Mouse (Mus musculus): Measurements from ENCODE around the gene Slc7a5. TPM values are rescaled to one million over a fixed set of nuclear protein-coding genes. Genes with fewer than 3 reads are reported as not detected.

The Slc7a5 gene
- total RNA-seq, 1 experiment = 173 TPM

DNA sequence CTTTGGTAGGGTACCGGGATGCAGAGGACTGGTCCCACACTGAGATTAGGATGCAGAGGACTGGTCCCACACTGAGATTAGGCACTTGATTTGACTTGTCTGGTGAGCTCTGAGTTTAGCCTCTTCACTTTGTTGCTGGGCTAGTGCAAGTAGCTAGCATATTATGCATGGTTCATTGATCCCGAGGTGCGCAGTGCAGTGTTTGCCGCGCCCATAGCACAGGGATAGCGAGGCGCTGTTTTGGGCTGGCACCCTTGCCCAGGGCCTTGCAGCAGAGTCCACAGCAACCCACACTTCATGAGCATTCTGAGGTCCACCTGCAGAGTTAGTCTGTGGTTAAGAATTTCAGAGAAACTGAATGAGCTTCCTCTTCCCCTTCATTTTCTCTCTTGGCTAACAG is 45.3 kb upstream of the Slc7a5 start:
- DNase-seq (ENCODE audit: low read depth, low spot score) = no peak
- peaks cover 0 to 29% of the 10 kb centered on the region in 2 experiments; a peak in 2 of 4 replicates for H3K4me1 ChIP-seq (ENCODE audit: control insufficient read depth in 2 of 2, insufficient read depth in 2 of 2, low read length in 2 of 2, poor library complexity in 1 of 2)
- H3K4me3 ChIP-seq (ENCODE audit: insufficient read depth in 1 of 2, low read depth in 1 of 2, low read length in 2 of 2, poor library complexity in 1 of 2, severe bottlenecking in 1 of 2) = no peak overlapping the region
- in situ Hi-C loops (cut with MboI; ENCODE audit: low sequenced_read_pairs in 2 of 2, unreplicated experiment in 2 of 2) = no loop called here
- H3K9me3 ChIP-seq (ENCODE audit: control insufficient read depth, insufficient read depth, low read depth, low read length) = no peaks in the 10 kb centered on the region
- peaks cover 20% of the 10 kb centered on the region for H3K36me3 ChIP-seq (ENCODE audit: control insufficient read depth, insufficient read depth, low read length, poor library complexity, severe bottlenecking)
- H3K9ac ChIP-seq (ENCODE audit: insufficient read depth, low read depth, low read length, poor library complexity, severe bottlenecking) = peak overlapping the region; percentile 4; the same call in 1 of the 2 replicates
- no peak for TF ChIP-seq CHD2 (IDR thresholded peaks at IDR 0.05; ENCODE audit: low read depth, low read length)
- TF ChIP-seq ZC3H11A (IDR thresholded peaks at IDR 0.05; ENCODE audit: borderline replicate concordance, low read depth, low read length) = no peak
- TF ChIP-seq HCFC1 (IDR thresholded peaks at IDR 0.05; ENCODE audit: borderline replicate concordance, insufficient read depth, low read length) = no peak
- TF ChIP-seq ZNF384 (IDR thresholded peaks at IDR 0.05; ENCODE audit: low read depth, low read length) = no peak
- TF ChIP-seq MAFK (IDR thresholded peaks at IDR 0.05; ENCODE audit: insufficient read depth, low read depth, low read length) = no peak
- H3K27ac ChIP-seq (ENCODE audit: insufficient read depth, low read depth, low read length, poor library complexity, severe bottlenecking) = no peak overlapping the region

DNA sequence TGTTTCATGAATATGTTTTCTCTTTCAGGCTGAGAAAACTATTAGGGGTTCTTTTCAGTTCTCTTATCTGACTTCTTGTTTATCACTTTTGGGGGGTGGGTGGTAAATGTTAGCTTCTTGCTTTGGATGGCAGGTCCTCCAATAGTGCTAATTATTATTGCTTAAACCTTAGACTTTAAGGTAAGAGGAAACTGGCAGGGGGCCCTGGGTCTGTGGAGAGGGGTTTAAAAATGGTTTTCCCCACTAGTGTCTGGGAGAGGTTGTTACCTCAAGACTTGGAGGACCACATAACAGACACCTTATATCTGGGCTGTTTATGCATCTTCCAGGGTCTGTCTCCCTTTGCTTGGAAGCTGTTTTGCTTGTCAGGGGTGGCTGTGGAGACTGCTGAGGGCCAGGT is 44.6 kb upstream of the Slc7a5 start:
- H3K9ac ChIP-seq (ENCODE audit: insufficient read depth, low read depth, low read length, poor library complexity, severe bottlenecking) = no peak overlapping the region
- peak overlapping the region in 1 of 2 experiments; percentile 96; a peak in 1 of 4 replicates for H3K4me3 ChIP-seq (ENCODE audit: insufficient read depth in 1 of 2, low read depth in 1 of 2, low read length in 2 of 2, poor library complexity in 1 of 2, severe bottlenecking in 1 of 2)
- no peaks in the 10 kb centered on the region for H3K9me3 ChIP-seq (ENCODE audit: control insufficient read depth, insufficient read depth, low read depth, low read length)
- no peak for DNase-seq (ENCODE audit: low read depth, low spot score)
- H3K36me3 ChIP-seq (ENCODE audit: control insufficient read depth, insufficient read depth, low read length, poor library complexity, severe bottlenecking) = peaks cover 20% of the 10 kb centered on the region
- no peak overlapping the region for H3K27ac ChIP-seq (ENCODE audit: insufficient read depth, low read depth, low read length, poor library complexity, severe bottlenecking)
- in situ Hi-C loops (cut with MboI; ENCODE audit: low sequenced_read_pairs in 2 of 2, unreplicated experiment in 2 of 2) = no loop called here
- TF ChIP-seq MAFK (IDR thresholded peaks at IDR 0.05; ENCODE audit: insufficient read depth, low read depth, low read length) = no peak
- TF ChIP-seq HCFC1 (IDR thresholded peaks at IDR 0.05; ENCODE audit: borderline replicate concordance, insufficient read depth, low read length) = no peak
- no peak for TF ChIP-seq CHD2 (IDR thresholded peaks at IDR 0.05; ENCODE audit: low read depth, low read length)
- TF ChIP-seq ZC3H11A (IDR thresholded peaks at IDR 0.05; ENCODE audit: borderline replicate concordance, low read depth, low read length) = no peak
- TF ChIP-seq ZNF384 (IDR thresholded peaks at IDR 0.05; ENCODE audit: low read depth, low read length) = no peak
- peaks cover 0 to 32% of the 10 kb centered on the region in 2 experiments; a peak in 2 of 4 replicates for H3K4me1 ChIP-seq (ENCODE audit: control insufficient read depth in 2 of 2, insufficient read depth in 2 of 2, low read length in 2 of 2, poor library complexity in 1 of 2)

DNA sequence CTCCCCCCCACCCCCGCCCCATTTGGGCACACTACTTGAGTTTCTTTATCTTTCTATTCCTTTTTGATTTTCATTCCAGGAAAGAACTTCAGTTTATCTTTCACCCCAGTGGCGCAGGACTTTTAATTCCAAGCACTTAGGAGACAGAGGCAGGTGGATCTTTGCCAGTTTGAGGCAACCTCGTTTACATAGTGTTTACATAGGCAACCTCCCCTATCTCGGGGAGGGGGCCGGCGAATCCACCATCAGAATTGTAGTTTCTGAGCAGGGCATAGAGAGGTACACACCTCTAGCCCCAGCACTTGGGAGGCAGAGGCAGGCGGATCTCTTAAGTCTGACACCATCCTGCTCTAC is 44.1 kb upstream of the Slc7a5 start:
- Histone ChIP-seq H3K4me3 (ENCODE audit: insufficient read depth in 1 of 2, low read depth in 1 of 2, low read length in 2 of 2, poor library complexity in 1 of 2, severe bottlenecking in 1 of 2) (peak overlapping the region; percentile 94 to 96), H3K9me3 (ENCODE audit: control insufficient read depth, insufficient read depth, low read depth, low read length) (no peaks in the 10 kb centered on the region), H3K4me1 (ENCODE audit: control insufficient read depth in 2 of 2, insufficient read depth in 2 of 2, low read length in 2 of 2, poor library complexity in 1 of 2) (peaks cover 0 to 37% of the 10 kb centered on the region in 2 experiments; a peak in 2 of 4 replicates), H3K27ac (ENCODE audit: insufficient read depth, low read depth, low read length, poor library complexity, severe bottlenecking) (no peak overlapping the region), H3K36me3 (ENCODE audit: control insufficient read depth, insufficient read depth, low read length, poor library complexity, severe bottlenecking) (peaks cover 17% of the 10 kb centered on the region), H3K9ac (ENCODE audit: insufficient read depth, low read depth, low read length, poor library complexity, severe bottlenecking) (peak overlapping the region; percentile 63)
- no peak for DNase-seq (ENCODE audit: low read depth, low spot score)
- in situ Hi-C loops (cut with MboI; ENCODE audit: low sequenced_read_pairs in 2 of 2, unreplicated experiment in 2 of 2) = no loop called here
- TF ChIP-seq ZNF384 (IDR thresholded peaks at IDR 0.05; ENCODE audit: low read depth, low read length) = no peak
- no peak for TF ChIP-seq MAFK (IDR thresholded peaks at IDR 0.05; ENCODE audit: insufficient read depth, low read depth, low read length)
- TF ChIP-seq CHD2 (IDR thresholded peaks at IDR 0.05; ENCODE audit: low read depth, low read length) = no peak
- no peak for TF ChIP-seq ZC3H11A (IDR thresholded peaks at IDR 0.05; ENCODE audit: borderline replicate concordance, low read depth, low read length)
- no peak for TF ChIP-seq HCFC1 (IDR thresholded peaks at IDR 0.05; ENCODE audit: borderline replicate concordance, insufficient read depth, low read length)

DNA sequence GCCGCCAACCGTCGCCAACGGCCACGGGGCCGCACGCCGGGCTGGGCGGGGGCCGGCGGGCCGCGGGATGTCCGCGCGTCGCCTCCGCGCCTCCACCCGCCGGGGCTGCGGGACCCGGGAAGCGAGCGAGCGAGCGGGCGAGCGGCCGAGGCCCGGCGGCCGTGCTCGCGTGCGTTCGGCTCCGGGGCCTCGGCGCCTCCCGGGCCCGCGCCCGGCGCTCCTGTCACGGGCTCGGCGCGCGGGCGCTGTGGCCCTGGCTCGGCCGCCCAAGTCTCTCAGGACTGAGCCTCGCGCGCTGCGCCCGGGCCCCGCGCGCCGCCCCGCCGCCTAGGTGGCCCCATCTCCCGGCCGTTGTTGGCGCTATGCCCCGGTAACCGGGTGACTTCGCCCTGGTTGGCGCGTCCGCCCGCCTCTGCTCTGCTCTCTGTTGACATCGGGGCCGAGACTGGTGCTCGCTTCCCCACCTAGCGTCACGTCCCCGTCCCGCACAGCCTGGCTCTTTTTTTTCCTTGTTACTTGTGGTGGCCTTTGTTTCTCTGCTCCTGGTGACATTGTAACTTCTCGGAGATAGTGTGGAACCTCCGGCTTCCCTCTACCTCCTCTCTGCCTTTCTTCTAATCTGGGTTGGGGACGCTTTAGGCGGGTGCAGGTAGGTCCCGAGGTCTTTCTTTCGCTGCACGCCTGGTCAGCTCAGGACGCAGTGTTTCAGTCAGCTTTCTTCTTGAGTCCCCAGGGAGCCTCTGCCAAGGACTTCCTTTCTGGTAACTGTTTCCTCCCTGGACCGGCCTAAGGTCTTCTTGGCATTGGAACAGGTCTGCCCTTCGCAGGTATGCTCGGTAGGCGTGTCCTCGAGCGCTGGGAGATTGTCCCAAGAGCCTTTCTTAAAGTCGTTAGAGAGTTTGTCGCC is 43.5 kb upstream of the Slc7a5 start:
- in situ Hi-C loops (cut with MboI; ENCODE audit: low sequenced_read_pairs in 2 of 2, unreplicated experiment in 2 of 2) = no loop called here

More for the DNA sequence above, 43.5 kb upstream of the Slc7a5 start:
- H3K9me3 ChIP-seq (ENCODE audit: control insufficient read depth, insufficient read depth, low read depth, low read length) = no peaks in the 10 kb centered on the region
- TF ChIP-seq ZNF384 (IDR thresholded peaks at IDR 0.05; ENCODE audit: low read depth, low read length) (no peak), HCFC1 (IDR thresholded peaks at IDR 0.05; ENCODE audit: borderline replicate concordance, insufficient read depth, low read length) (0 out of 2 replicates have a peak, but pooled peaks have one; percentile 17), MAFK (IDR thresholded peaks at IDR 0.05; ENCODE audit: insufficient read depth, low read depth, low read length) (no peak)
- H3K36me3 ChIP-seq (ENCODE audit: control insufficient read depth, insufficient read depth, low read length, poor library complexity, severe bottlenecking) = peaks cover 17% of the 10 kb centered on the region
- H3K9ac ChIP-seq (ENCODE audit: insufficient read depth, low read depth, low read length, poor library complexity, severe bottlenecking) = peak overlapping the region; percentile 98
- H3K4me3 ChIP-seq (ENCODE audit: insufficient read depth in 1 of 2, low read depth in 1 of 2, low read length in 2 of 2, poor library complexity in 1 of 2, severe bottlenecking in 1 of 2) = peak overlapping the region; percentile 94 to 96
- peaks cover 0 to 37% of the 10 kb centered on the region in 2 experiments; a peak in 2 of 4 replicates for H3K4me1 ChIP-seq (ENCODE audit: control insufficient read depth in 2 of 2, insufficient read depth in 2 of 2, low read length in 2 of 2, poor library complexity in 1 of 2)
- DNase-seq (ENCODE audit: low read depth, low spot score) = no peak
- H3K27ac ChIP-seq (ENCODE audit: insufficient read depth, low read depth, low read length, poor library complexity, severe bottlenecking) = peak overlapping the region; percentile 84

Measured in ES-E14 (cell line).